Mouse (Mus musculus) embryonic fibroblast, embryonic 13.5 days (primary cell): ENCODE measurements around the gene Ccdc7a. TPM values are rescaled to one million over a fixed set of nuclear protein-coding genes. Genes with fewer than 3 reads are reported as not detected.

Source experiments
- H3K27ac ChIP-seq: 2 replicates; pipeline ENCODE4 v1.5.1; 2012; ENCODE audit warnings: low read length, control low read depth, inconsistent platforms; ENCODE audit not compliant: insufficient read depth
- H3K4me1 ChIP-seq: 2 replicates; pipeline ENCODE4 v1.6.1; 2011; ENCODE audit warnings: low read length; ENCODE audit not compliant: control insufficient read depth, insufficient read depth
- H3K4me3 ChIP-seq: 2 replicates; pipeline ENCODE4 v1.5.1; 2011; ENCODE audit warnings: mild to moderate bottlenecking, control low read depth, low read length; ENCODE audit not compliant: insufficient read depth
- CTCF ChIP-seq: IDR thresholded peaks from 2 replicates; pipeline ENCODE4 v1.5.1; 2011; ENCODE audit warnings: mild to moderate bottlenecking, control low read depth, low read length, moderate library complexity, borderline replicate concordance; ENCODE audit not compliant: insufficient read depth
- POLR2A ChIP-seq: IDR thresholded peaks from 2 replicates; pipeline ENCODE4 v1.6.1; 2011; ENCODE audit warnings: low read depth, mild to moderate bottlenecking, control low read depth, low read length, moderate library complexity
- polyA plus RNA-seq: library from polyadenylated mRNA; stranded (reverse); fragments of >200 nt; gene quantifications from 2 replicates; pipeline ENCODE4 v1.2.4, GENCODE M21; 2011; ENCODE audit warnings: low read depth; ENCODE audit not compliant: missing spikeins, insufficient read length

Gene Ccdc7a
- polyA plus RNA-seq, 1 experiment, result not detected

DNA sequence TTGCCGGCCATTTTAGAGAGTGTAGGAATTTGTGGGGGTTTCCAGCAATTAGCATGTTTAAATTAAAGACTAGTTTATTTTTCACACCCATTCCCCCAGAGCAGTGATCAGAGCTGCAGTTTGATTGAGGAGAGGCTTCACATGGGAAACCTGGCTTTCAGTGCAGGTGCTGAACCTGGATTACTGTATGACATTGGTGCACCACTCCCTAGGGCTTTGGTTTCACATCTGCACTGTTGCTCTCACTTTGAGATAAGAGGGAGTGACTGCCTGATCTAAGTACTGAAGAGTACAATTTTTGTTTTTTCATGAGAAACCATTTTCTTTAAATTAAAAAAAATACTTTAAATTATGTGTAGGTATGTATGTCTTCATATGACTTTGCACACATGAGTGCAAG lies 375.3 kb downstream of the Ccdc7a start:
- Histone ChIP-seq H3K4me3 (peak overlapping the region; percentile 27), H3K4me1 (peaks cover 12% of the 10 kb centered on the region), H3K27ac (peak overlapping the region; percentile 68)
- TF ChIP-seq CTCF (no peak), POLR2A (no peak)

DNA sequence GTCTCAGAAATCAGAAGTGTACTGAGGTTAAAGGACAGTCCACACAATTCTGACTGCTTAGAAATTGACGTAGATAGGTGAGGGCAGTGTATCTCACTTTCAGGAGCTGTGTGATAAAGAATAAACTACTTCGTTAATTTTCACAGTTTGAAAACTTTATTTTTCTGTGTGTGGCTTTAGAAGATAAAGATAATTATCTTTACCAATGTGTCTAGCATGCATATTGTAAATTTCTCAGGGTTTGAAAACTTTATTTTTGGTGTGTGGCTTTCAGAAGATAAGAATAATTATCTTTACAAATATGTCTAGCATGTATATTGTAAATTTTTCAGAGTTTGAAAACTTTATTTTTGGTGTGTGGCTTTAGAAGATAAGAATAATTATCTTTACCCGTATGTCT lies 376.6 kb downstream of the Ccdc7a start:
- H3K4me1 ChIP-seq, result peaks cover 10% of the 10 kb centered on the region
- H3K27ac ChIP-seq, result no peak overlapping the region
- TF ChIP-seq POLR2A, result no peak
- no peak for TF ChIP-seq CTCF
- peak overlapping the region; percentile 43 for H3K4me3 ChIP-seq

DNA sequence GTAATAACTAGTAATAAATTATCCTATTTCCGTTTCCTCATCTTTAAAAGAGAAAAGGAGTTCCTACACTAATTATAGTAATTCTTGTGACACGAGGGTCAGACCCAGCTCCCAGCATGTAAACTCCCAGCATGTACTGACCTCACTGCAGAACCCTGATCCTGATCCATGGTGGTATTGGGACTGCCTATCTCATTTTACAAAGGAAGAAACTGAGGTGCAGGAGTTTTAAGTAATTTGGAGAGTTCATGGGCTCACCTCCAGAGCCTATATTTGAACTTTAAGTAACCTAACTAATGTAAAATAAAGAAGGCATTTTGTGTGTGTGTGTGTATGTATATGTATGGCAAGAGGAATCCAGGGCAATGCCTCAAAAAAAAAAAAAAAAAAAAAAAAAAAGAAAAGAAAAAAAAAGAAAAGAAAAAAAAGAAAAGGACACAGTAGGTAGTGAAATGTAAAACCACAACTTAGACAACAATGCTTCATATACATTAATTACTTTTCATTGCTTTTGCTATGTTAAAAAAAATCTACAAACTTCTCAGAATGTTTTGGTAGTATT lies 378.8 kb downstream of the Ccdc7a start:
- no peak for TF ChIP-seq POLR2A
- no peak for TF ChIP-seq CTCF
- peak overlapping the region; percentile 96 for H3K27ac ChIP-seq
- peak overlapping the region; percentile 97 for H3K4me3 ChIP-seq
- peaks cover 10% of the 10 kb centered on the region for H3K4me1 ChIP-seq

DNA sequence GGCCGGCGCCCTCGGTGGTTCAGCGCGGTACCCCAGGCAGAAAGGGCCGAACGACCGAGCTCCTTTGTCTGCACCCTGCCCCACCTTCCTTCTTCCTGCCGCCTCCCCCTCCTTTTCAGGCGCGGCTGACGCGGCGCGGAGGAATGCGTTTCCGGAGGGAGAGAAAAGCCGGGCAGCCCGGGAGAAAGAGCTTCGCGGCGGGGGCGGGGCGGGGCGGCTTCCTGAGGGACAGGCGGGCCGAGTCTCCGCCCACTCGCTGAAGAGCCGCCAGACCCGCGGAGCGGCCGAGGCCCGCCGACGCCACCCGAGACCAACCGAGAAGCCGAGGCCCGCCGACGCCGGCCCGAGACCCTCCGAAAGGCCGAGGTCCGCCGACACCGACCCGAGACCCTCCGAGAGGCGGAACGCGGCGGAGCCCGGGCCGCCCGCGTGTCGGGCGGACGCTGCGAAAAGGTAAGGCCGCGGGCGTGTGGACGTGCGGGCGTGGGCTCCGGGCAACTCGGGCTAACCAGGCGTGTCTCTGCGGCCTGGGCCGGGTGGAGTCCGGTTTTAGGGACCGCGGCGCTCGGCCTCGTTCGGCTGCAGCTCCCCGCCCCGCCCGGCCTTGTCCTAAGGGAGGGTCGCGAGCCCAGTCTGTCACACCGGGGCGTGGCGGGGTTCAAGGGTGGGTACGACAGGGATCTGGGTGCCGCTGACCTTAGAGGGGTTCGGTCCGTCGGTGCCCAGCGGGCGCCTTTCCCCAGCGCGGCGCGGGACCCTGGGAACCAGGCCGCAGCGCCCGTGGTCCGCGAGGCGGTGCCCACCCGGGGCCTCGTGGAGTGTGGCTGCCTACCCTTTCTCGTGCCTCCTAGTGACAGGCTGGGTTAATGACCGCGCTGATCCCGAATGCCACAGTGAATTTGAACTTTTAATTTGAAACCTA lies 379.5 kb downstream of the Ccdc7a start, which contains the start of gene Itgb1:
TSS of gene Itgb1 (plus strand) at position 148 of the 922 bp plus-strand sequence.
- Histone ChIP-seq H3K27ac (peak within 1 kb of the TSS; percentile 99), H3K4me3 (peak within 1 kb of the TSS; percentile 97), H3K4me1 (peaks cover 10% of the 10 kb centered on the region)
- TF ChIP-seq POLR2A, result peak; percentile 82
- peak; percentile 24; the same call in 1 of the 2 replicates for TF ChIP-seq CTCF

DNA sequence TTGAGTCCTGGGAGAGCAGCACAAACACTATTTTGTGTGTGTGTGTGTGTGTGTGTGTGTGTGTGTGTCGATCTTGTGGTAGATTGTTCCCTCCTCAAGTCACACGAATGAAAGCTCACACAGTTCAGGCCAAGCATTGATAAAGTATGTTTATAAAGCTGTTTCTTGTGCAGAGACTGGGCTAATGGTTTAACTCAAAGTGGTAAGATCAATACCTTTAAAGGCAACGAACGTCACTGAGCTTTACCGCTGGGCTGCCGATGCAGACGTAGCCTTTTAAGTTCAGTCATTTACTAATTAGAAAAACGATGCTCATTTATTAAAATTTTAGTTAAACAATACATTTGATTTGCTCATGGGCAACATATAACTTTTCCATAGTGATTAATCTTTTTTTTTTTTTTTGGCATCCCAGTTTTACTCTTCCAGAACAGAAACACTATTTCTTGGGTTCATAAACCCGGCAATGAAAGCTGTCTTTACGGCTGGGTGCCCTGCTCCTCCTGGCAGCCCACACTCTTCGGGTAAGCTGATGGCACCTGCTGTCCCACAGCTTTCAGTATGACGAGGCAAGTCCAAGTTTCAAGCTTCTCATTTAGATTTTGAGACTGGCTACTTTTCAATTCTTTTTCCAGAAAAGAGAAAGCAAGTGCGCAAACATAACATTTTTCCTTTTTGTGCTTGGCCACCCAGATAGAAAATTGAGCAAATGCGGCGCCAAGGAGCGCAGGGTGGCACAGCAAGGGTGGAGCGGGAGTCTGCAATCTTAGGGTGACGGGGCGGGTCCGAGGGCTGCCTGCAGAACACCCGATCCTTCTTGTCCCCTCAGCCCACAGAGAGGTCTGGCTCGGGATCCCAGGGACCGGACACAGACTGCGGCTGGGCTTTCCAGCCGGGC lies 380.5 kb downstream of the Ccdc7a start:
- peak overlapping the region; percentile 58 for H3K4me3 ChIP-seq
- H3K4me1 ChIP-seq, result peaks cover 7% of the 10 kb centered on the region
- peak overlapping the region; percentile 99 for H3K27ac ChIP-seq
- 0 out of 2 replicates have a peak, but pooled peaks have one; percentile 47 for TF ChIP-seq POLR2A
- no peak for TF ChIP-seq CTCF

Other genes with a start within 250 kb of the Ccdc7a start
- gene Ccdc7b, start 1.6 kb upstream of the Ccdc7a start, polyA plus RNA-seq, result not detected in 2 replicates
- gene Gm10999, start 66.1 kb upstream of the Ccdc7a start, polyA plus RNA-seq, result not detected in 2 replicates
- 16.7 and 23.5 TPM in 2 replicates for gene 2610044O15Rik8, start 168.9 kb upstream of the Ccdc7a start, polyA plus RNA-seq